Mouse (Mus musculus) erythroblast, embryonic 14.5 days (primary cell): ENCODE data around the gene Syk.

Source experiments
- GATA1 ChIP-seq: IDR thresholded peaks from 2 replicates; pipeline ENCODE4 v1.6.1; 2012; ENCODE audit warnings: low read length, inconsistent platforms, mixed read lengths
- TAL1 ChIP-seq: IDR thresholded peaks from 3 replicates; pipeline ENCODE4 v1.6.1; 2012; ENCODE audit warnings: low read length, inconsistent platforms, mixed read lengths

DNA sequence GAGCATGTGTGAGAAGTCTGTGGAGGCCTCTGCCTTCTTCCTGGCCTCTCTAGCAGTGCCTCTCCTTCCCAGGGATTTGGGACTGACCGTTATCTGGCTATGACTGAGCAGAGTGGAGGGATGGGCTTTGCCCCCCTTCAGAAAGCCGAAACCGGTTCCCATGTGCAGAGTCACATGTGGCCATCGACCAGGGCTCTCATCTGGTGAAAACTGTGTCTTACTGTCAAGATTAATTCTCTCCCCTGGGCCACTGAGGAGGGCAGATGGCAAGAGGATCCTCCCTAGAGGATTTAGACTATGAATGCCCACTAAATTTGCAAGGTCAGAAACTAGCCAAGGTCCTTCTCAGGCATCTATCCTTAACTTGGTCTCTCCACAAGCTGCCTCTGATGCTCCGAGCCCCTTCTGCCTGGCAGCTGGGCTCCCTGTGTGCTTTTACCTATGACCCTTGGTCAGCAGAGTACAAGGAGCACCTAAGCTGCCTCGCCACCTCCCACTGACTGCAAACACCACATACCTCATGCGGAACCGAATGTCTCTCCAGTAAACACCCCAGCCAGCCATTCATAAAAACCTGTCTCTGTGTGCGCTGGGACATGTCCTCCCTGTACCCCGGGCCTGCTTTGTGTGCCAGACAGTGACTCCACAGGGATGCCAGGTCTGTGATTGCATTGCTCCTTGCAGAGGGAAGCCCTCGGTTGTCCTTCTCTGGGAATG is 65.2 kb downstream of the Syk start:
- TF ChIP-seq TAL1: no peak
- TF ChIP-seq GATA1: no peak
